Mouse (Mus musculus) megakaryocyte-erythroid progenitor cell, adult 5-6 weeks (primary cell): Measurements from ENCODE around the gene Tpp1. TPM values are rescaled to one million over a fixed set of nuclear protein-coding genes. Genes with fewer than 3 reads are reported as not detected.

Source experiments
- ATAC-seq: replicated peaks from 2 replicates; pipeline ENCODE4 v1.8.0; 2016; ENCODE audit warnings: mild to moderate bottlenecking, inconsistent platforms; ENCODE audit not compliant: severe bottlenecking, poor library complexity, low FRiP score, low TSS enrichment
- total RNA-seq, 2 experiments: library from RNA; stranded (forward) in 1 of 2; stranded (reverse) in 1 of 2; fragments of 200-1000, 215-1000 nt in 1 of 2; fragments of >200 nt in 1 of 2; fragmentation: Nextera tagmentation in 1 of 2; gene quantifications; 2 replicates each; pipeline ENCODE4 v1.2.3; 2014 to 2017

Tpp1 gene
- total RNA-seq, 2 experiments from 2014 or later, result 37.9 to 98.6 TPM

DNA sequence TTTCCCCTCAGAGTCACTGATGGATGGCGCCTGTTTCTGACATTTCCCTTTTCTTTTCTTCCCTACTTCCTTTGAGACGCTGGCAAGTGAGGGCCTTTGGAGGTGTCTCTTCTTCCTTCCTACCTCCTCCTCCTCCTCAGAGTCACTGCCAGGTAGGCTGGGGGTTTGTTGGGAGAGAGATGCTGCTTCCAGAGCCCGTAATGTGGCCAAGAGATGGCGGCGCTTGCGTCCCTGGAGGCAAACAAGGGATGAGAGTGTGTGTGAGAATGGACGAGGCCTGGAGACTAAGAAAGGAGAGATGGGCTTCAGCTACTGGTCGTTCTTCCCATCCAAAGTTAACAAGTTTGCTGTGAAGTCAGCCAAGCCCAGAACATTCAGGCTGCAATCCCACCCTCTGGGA is 17.2 kb downstream of the Tpp1 start:
- ATAC-seq, result no peak

DNA sequence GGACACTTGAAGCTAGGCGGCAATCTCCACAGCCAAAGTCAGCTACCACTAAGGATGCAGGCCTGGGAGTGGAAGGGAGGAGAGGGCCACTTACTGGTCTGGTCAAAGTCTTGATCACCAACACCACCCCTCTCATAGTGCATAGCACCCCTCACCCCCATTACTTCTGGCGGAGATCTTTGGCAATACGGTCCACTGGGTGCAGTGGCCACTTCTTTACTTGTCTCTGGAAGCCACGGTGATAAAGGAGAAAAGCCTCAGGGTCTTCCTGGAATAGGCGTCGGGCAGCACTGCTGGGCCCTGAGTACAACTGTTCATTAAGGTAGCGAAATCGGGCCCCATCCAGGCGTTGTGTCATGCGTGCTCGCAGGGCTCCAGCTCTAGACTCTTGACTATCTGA is 18.2 kb downstream of the Tpp1 start:
- ATAC-seq, result no peak

DNA sequence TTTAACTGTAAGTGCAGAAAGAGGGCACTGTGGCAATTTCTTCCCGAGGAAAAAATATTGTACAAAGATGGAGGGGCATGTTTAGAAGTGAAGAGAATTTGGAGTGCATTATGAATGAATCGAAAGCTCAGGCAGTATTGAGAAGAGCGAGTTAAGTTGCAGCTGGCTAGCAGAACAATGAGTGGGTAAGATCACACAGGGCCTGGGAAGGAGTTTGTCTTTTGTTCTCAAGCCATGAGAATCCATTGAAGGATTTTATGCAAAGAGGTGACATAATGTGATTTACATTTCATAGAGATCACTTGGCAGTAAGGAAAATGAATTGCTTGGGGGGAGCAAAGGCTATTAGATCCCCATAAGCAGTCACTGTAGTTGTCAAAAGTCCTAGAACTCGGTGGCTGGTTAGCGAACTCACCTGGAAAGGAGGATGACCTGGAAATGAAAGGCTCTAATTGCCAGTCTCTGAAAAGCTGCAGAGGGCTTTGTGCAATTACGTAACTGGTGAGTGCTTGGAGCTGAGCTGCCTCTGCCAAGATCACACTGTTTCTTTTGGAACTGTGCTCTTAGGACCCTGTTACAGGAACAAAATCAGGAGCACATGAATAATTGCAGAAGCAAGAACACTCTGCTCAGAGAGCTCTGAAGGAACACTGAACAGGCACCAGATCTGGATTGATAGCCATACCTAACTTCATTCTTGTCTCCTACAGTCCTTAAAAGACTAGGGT is 23.2 kb downstream of the Tpp1 start:
- ATAC-seq, result no peak

DNA sequence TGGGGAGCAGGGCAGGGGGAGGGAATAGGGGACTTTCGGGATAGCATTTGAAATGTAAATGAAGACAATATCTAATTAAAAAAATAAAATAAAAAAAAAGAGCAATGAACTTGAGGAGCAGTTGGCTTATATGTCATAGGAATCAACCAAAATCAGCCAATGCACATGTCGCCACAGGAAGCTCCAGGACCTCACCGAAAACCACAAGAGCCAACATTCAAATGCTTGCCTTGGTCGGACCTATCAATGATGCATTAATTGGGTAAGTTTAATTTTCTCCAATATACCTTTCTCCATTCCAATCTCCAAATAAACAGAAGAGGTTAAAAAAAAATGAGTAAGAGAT is 25.1 kb downstream of the Tpp1 start:
- no peak for ATAC-seq

DNA sequence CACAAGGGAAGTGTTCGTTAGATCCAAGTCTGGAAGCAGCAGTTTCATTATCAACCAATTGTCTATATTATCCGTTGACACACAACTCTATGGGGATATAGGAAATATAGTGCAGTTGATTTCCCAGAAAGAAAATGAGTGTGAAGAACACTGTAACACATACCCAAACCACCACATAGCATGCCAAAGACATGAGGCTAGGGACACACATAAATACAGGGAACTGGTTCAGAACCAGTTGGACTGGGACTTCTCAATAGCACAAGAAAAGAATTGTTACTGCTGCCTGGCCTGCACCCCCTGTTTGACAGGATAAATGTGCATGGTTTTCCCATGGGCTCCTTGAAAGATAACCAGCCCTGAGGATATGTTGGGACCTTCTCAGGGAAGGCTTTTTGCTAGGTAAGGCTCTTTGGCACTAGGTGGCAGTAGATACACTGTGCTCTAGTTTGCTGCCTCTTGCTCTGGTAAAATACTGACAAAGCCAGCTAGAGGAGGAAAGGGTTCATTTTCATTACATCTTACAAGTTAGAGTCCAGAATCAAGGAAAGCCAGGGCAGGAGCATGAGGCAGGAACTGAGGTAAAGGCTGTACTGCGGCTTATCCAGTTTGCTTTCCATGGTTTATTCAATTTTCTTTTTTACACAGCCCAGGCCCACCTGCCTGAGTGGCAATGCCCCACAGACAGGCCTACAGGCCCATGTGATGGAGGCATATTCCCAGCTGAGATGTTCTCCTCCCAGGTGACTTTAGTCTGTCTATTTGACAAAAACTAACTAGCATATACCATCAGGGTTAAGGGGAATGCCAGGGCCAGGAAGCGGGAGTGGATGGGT is 25.7 kb downstream of the Tpp1 start:
- ATAC-seq, result peak; percentile 93

DNA sequence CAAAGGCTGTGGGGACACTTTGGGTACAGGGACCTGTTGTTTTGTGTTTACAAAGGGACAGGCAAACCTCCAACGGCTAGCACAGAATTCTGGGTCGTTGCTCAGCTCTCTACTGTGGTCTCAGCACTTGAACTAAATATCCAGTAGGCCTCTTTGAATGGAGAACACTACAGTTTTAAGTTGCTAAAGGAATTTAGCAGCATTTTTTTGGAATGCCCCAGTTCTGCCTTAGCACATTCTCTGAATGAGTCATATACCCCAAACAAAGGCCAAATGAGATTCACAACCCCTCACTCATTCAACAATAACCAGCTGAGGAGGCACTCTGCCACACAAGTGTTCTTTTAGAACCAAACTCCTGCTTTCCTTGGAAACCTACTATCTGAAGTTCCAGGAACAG is 30.1 kb downstream of the Tpp1 start:
- ATAC-seq, result no peak

DNA sequence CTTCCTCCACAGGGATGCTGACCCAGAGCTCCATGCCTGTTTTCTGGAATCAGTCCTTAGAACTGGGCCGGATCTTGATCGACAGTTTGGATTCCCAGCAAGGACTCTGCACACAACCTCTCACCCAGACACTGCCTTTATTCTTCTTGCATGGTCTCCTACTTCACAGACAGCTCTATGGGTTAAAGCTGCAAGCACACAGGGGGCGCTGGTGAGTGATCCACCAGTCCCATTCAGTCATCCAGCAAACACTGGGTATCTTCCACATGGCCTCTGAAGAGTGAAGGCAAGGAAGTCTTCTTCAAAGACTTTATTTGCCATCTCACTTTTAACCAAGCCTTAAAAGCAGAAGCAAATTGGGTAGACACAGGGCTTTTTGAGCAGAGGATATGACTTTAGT is 36.7 kb downstream of the Tpp1 start:
- no peak for ATAC-seq

DNA sequence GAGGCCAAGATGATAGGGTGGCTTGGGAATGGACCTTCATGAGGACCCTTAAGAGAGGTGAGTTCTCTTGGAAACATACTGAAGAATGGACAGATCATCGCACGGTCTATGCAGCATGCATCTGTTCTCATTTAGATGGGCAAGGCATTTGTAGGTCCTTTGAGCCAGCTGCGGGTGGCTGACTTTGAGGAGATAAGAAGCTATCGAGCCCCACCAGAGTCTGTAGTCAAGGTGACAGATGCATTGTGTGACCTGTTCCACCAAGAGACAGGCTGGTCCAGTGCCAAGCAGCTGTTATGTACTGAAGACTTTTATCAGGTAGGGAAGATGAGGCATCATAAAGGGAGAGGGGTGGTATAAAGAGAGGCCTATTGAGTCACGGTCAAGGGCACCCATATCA is 43.3 kb downstream of the Tpp1 start:
- peak; percentile 97 for ATAC-seq

DNA sequence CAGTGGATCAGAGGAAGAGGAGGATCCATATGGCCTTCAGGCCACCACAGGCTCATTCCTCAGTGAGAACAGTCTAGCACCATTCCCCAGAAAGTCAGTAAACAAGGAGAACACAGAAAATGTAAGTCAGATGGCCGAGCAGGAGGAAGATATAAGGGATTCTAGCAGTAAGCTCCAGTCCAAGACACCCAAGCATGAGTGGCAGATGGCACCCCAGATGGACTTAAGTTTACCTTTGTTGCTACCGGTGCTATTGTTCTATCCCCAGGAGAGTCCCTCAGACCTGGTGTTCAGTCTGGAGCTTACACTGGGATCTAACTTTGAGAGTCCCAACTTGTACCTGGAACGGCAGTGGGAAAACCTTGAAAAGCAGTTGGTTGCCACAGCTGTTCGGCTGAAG is 48.2 kb downstream of the Tpp1 start:
- no peak for ATAC-seq

DNA sequence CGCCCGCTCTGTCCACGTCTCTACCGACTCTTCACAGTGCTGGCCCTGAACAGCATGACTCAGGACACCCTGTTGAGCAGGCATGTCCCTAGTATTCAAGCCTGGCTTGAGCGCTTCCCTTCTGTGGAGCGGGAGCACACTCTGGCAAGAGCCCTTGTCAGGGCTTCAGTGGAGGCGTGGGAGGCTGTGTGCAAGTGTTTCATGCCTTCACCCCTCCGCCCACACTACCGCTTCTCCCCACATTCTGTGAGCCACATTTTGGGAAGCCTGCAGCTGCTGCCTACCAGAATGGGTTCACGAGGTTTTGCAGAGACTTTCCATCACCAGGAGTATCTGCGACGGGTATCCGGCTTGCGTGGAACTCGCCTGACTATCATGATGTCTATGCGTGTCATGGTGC is 48.9 kb downstream of the Tpp1 start:
- ATAC-seq, result no peak

Other genes with a start within 250 kb of the Tpp1 start
- gene Smpd1, start 197.9 kb downstream of the Tpp1 start, total RNA-seq (2014; fragmentation: Nextera tagmentation), result 17.5 and 17.6 TPM in 2 replicates
- 17.1 and 20.1 TPM in 2 replicates for gene Smpd1, start 197.9 kb downstream of the Tpp1 start, total RNA-seq (2017)
- gene Apbb1, start 170.6 kb downstream of the Tpp1 start, total RNA-seq (2014; fragmentation: Nextera tagmentation), result not detected in 2 replicates
- gene Apbb1, start 170.6 kb downstream of the Tpp1 start, total RNA-seq (2017), result 0.56 TPM in 1 of 2 replicates, not detected in the other
- gene Hpx, start 152.1 kb downstream of the Tpp1 start, total RNA-seq (2014; fragmentation: Nextera tagmentation), result not detected in 2 replicates
- not detected in 2 replicates for gene Hpx, start 152.1 kb downstream of the Tpp1 start, total RNA-seq (2017)
- 12.0 and 13.4 TPM in 2 replicates for gene Trim3, start 118.7 kb downstream of the Tpp1 start, total RNA-seq (2014; fragmentation: Nextera tagmentation)
- 0.84 and 3.5 TPM in 2 replicates for gene Trim3, start 118.7 kb downstream of the Tpp1 start, total RNA-seq (2017)
- gene Timm10b, start 112.2 kb downstream of the Tpp1 start, total RNA-seq (2014; fragmentation: Nextera tagmentation), result 61.3 and 68.5 TPM in 2 replicates
- gene Timm10b, start 112.2 kb downstream of the Tpp1 start, total RNA-seq (2017), result 56.7 and 98.8 TPM in 2 replicates
- gene Arfip2, start 111.8 kb downstream of the Tpp1 start, total RNA-seq (2014; fragmentation: Nextera tagmentation), result 32.1 and 35.3 TPM in 2 replicates
- gene Arfip2, start 111.8 kb downstream of the Tpp1 start, total RNA-seq (2017), result 58.9 and 67.3 TPM in 2 replicates
- gene Gm45799, start 111.7 kb downstream of the Tpp1 start, total RNA-seq (2014; fragmentation: Nextera tagmentation), result 0.15 and 6.2 TPM in 2 replicates
- 5.2 TPM in 1 of 2 replicates, not detected in the other for gene Gm45799, start 111.7 kb downstream of the Tpp1 start, total RNA-seq (2017)
- 0.47 and 0.90 TPM in 2 replicates for gene Dnhd1, start 101.4 kb downstream of the Tpp1 start, total RNA-seq (2014; fragmentation: Nextera tagmentation)
- gene Dnhd1, start 101.4 kb downstream of the Tpp1 start, total RNA-seq (2017), result 0.19 and 0.76 TPM in 2 replicates
- gene Ilk, start 15.6 kb downstream of the Tpp1 start, total RNA-seq (2014; fragmentation: Nextera tagmentation), result 134 and 140 TPM in 2 replicates
- 117 and 130 TPM in 2 replicates for gene Ilk, start 15.6 kb downstream of the Tpp1 start, total RNA-seq (2017)
- 46.4 and 52.3 TPM in 2 replicates for gene Rrp8, start 14.8 kb downstream of the Tpp1 start, total RNA-seq (2014; fragmentation: Nextera tagmentation)
- 42.7 and 85.2 TPM in 2 replicates for gene Rrp8, start 14.8 kb downstream of the Tpp1 start, total RNA-seq (2017)
- gene Taf10, start 7.9 kb downstream of the Tpp1 start, total RNA-seq (2014; fragmentation: Nextera tagmentation), result 333 and 378 TPM in 2 replicates
- 181 and 219 TPM in 2 replicates for gene Taf10, start 7.9 kb downstream of the Tpp1 start, total RNA-seq (2017)
- not detected in 2 replicates for gene Dchs1, start 35.4 kb upstream of the Tpp1 start, total RNA-seq (2014; fragmentation: Nextera tagmentation)
- not detected in 2 replicates for gene Dchs1, start 35.4 kb upstream of the Tpp1 start, total RNA-seq (2017)
- gene Mrpl17, start 58.9 kb upstream of the Tpp1 start, total RNA-seq (2014; fragmentation: Nextera tagmentation), result 144 and 184 TPM in 2 replicates
- 31.6 and 60.6 TPM in 2 replicates for gene Mrpl17, start 58.9 kb upstream of the Tpp1 start, total RNA-seq (2017)
- gene Gm4070, start 201.7 kb upstream of the Tpp1 start, total RNA-seq (2014; fragmentation: Nextera tagmentation), result 4.2 and 13.7 TPM in 2 replicates
- gene Gm4070, start 201.7 kb upstream of the Tpp1 start, total RNA-seq (2017), result 23.2 and 51.2 TPM in 2 replicates